Mouse (Mus musculus) megakaryocyte, embryonic 14.5 days (primary cell): ENCODE data around the gene Hist1h2be.
"Not testable (repeated sequence)": the region's sequence is repeated elsewhere in the genome, so short reads cannot be mapped to it uniquely, and the experiment has no call there.

Experiments
- FLI1 ChIP-seq: IDR thresholded peaks from 2 replicates; pipeline ENCODE4 v1.6.1; 2012; ENCODE audit warnings: low read length, inconsistent platforms, mixed read lengths
- GATA1 ChIP-seq: IDR thresholded peaks from 3 replicates; pipeline ENCODE4 v1.6.1; 2012; ENCODE audit warnings: mixed read lengths, low read length, inconsistent platforms, borderline replicate concordance

GRCm38 (mm10) chr13:23591886-23592285 is 29.0 kb downstream of the Hist1h2be start:
- TF ChIP-seq FLI1, GATA1: not testable (repeated sequence)
